Mouse (Mus musculus): ENCODE results near the gene Rc3h1. TPM values are rescaled to one million over a fixed set of nuclear protein-coding genes. Genes with fewer than 3 reads are reported as not detected.
A peak's percentile ranks its signal among the peaks of the same experiment; 100 is the strongest.
"Not testable (repeated sequence)": the region's sequence is repeated elsewhere in the genome, so short reads cannot be mapped to it uniquely, and the experiment has no call there.

Gene Rc3h1
- polyA plus RNA-seq (2015; fragmentation: Nextera tagmentation; extraction: Ambion mirVana): 8.3 and 8.7 TPM in 2 replicates

GRCm38 (mm10) chr1:160906057-160906557 lies at the start of gene Rc3h1:
Gene Rc3h1 (plus strand): TSS chr1:160906418.
- under 1% methylated on average over 39 of the region's 45 CpGs for WGBS
- peak within 1 kb of the TSS; percentile 97 for H3K9ac ChIP-seq
- H3K4me3 ChIP-seq: peak within 1 kb of the TSS; percentile 98

GRCm38 (mm10) chr1:160858132-160858531 lies 48.1 kb upstream of the Rc3h1 start:
- Histone ChIP-seq H3K36me3 (no peaks in the 10 kb centered on the region), H3K4me1 (no peaks in the 10 kb centered on the region), H3K4me2 (replicated peaks) (no peak overlapping the region), H3K9ac (no peak overlapping the region), H3K4me3 (no peak overlapping the region), H3K9me3 (no peaks in the 10 kb centered on the region), H3K27me3 (no peaks in the 10 kb centered on the region), H3K27ac (no peak overlapping the region)
- ATAC-seq (ENCODE audit: low FRiP score, low read depth): no peak
- 80% methylated on average over 3 of the region's 3 CpGs for WGBS

More at GRCm38 (mm10) chr1:160906057-160906557, at the start of gene Rc3h1:
- Histone ChIP-seq H3K27ac (peak within 1 kb of the TSS; percentile 90), H3K9me3 (no peaks in the 10 kb centered on the region), H3K4me2 (replicated peaks) (peak within 1 kb of the TSS; percentile 72), H3K4me1 (peaks cover 14% of the 10 kb centered on the region), H3K36me3 (no peaks in the 10 kb centered on the region), H3K27me3 (no peaks in the 10 kb centered on the region)
- peak; percentile 93 for ATAC-seq (ENCODE audit: low FRiP score, low read depth)

DNA sequence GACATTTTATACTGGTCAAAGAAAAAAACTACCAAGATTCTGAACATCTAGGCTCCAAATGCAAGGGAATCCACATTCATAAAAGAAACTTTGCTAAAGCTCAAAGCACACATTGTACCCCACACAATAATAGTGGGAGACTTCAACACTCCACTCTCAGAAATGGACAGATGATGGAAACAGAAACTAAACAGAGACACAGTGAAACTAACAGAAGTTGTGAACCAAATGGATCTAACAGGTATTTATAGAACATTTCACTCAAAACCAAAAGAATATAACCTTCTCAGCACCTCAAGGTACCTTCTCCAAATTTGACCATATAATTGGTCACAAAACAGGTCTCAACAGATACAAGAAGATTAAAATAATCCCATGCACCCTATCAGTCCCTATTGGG lies 46.3 kb upstream of the Rc3h1 start:
- not testable (repeated sequence) for ATAC-seq (ENCODE audit: low FRiP score, low read depth); H3K27me3 ChIP-seq; H3K9me3 ChIP-seq; H3K27ac ChIP-seq; H3K4me2 ChIP-seq (replicated peaks); H3K4me1 ChIP-seq; H3K9ac ChIP-seq; H3K4me3 ChIP-seq; H3K36me3 ChIP-seq

GRCm38 (mm10) chr1:160861142-160861541 lies 45.1 kb upstream of the Rc3h1 start:
- Histone ChIP-seq H3K9ac (no peak overlapping the region), H3K27me3 (no peaks in the 10 kb centered on the region), H3K4me1 (no peaks in the 10 kb centered on the region), H3K4me3 (no peak overlapping the region), H3K36me3 (no peaks in the 10 kb centered on the region), H3K27ac (no peak overlapping the region), H3K4me2 (replicated peaks) (no peak overlapping the region), H3K9me3 (no peaks in the 10 kb centered on the region)
- 90% methylated on average over 2 of the region's 2 CpGs for WGBS
- no peak for ATAC-seq (ENCODE audit: low FRiP score, low read depth)

- no peak for ATAC-seq (ENCODE audit: low FRiP score, low read depth)
- H3K9me3 ChIP-seq: no peaks in the 10 kb centered on the region
- no peaks in the 10 kb centered on the region for H3K27me3 ChIP-seq
- no peak overlapping the region for H3K4me2 ChIP-seq (replicated peaks)
- H3K4me3 ChIP-seq: no peak overlapping the region
- no peaks in the 10 kb centered on the region for H3K4me1 ChIP-seq
- H3K36me3 ChIP-seq: no peaks in the 10 kb centered on the region
- 75% methylated on average over 1 of the region's 1 CpGs for WGBS
- no peak overlapping the region for H3K9ac ChIP-seq
- H3K27ac ChIP-seq: no peak overlapping the region
Measured at GRCm38 (mm10) chr1:160861632-160862031, 44.6 kb upstream of the Rc3h1 start.

DNA sequence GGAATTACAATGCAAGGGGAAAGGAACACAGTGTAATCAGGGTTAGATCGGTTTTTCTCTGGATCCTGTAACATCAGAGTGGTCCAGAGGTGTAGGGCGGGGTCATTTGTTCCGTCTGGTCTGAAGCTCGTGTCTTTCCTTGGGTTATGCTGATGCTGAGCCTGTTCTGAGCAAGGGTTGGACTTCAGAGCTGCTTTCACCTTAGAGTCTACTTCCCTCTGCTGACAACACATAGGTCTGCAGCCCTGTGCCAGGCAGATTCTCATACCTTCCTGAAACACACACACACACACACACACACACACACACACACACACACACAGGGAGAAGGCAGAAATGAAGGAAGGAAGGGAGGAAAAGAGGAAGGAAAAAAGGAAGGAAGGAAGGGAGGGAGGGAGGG lies 43.2 kb upstream of the Rc3h1 start:
- H3K4me2 ChIP-seq (replicated peaks): no peak overlapping the region
- no peaks in the 10 kb centered on the region for H3K27me3 ChIP-seq
- no peak overlapping the region for H3K4me3 ChIP-seq
- H3K9me3 ChIP-seq: no peaks in the 10 kb centered on the region
- 62% methylated on average over 4 of the region's 4 CpGs for WGBS
- ATAC-seq (ENCODE audit: low FRiP score, low read depth): no peak
- no peaks in the 10 kb centered on the region for H3K4me1 ChIP-seq
- H3K36me3 ChIP-seq: no peaks in the 10 kb centered on the region
- no peak overlapping the region for H3K9ac ChIP-seq
- H3K27ac ChIP-seq: no peak overlapping the region

GRCm38 (mm10) chr1:160874757-160875156 lies 31.5 kb upstream of the Rc3h1 start:
- Histone ChIP-seq H3K4me3 (no peak overlapping the region), H3K27me3 (no peaks in the 10 kb centered on the region), H3K27ac (no peak overlapping the region), H3K4me2 (replicated peaks) (no peak overlapping the region), H3K9ac (no peak overlapping the region), H3K36me3 (no peaks in the 10 kb centered on the region), H3K4me1 (no peaks in the 10 kb centered on the region), H3K9me3 (no peaks in the 10 kb centered on the region)
- ATAC-seq (ENCODE audit: low FRiP score, low read depth): no peak
- WGBS: 80% methylated on average over 1 of the region's 1 CpGs

GRCm38 (mm10) chr1:160876968-160877367 lies 29.2 kb upstream of the Rc3h1 start:
- Histone ChIP-seq H3K27me3 (no peaks in the 10 kb centered on the region), H3K4me3 (no peak overlapping the region), H3K4me2 (replicated peaks) (no peak overlapping the region), H3K27ac (no peak overlapping the region), H3K4me1 (no peaks in the 10 kb centered on the region), H3K36me3 (no peaks in the 10 kb centered on the region), H3K9ac (no peak overlapping the region), H3K9me3 (no peaks in the 10 kb centered on the region)
- ATAC-seq (ENCODE audit: low FRiP score, low read depth): no peak
- 90% methylated on average over 4 of the region's 4 CpGs for WGBS

DNA sequence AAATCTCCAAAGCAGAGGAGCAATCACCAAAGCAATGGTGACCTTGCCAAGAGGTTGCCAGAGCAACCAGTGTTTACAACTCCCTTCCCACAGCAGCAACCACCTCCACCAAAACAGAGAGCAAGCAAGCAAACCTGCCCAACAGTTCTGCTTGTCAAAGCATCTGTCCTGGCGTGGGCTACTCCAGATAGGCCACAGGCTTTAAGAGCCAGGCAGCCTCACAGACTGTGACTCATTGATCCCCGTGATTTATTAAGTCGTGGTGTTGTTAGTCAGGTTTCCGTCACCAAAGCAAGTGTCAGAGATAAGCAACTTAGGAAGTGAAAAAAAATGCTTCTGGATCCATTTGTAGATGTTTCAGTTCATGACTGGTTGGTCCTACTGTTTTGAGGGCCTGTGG lies 27.7 kb upstream of the Rc3h1 start:
- Histone ChIP-seq H3K4me1 (no peaks in the 10 kb centered on the region), H3K4me2 (replicated peaks) (no peak overlapping the region), H3K9ac (no peak overlapping the region), H3K4me3 (no peak overlapping the region), H3K36me3 (no peaks in the 10 kb centered on the region), H3K27me3 (no peaks in the 10 kb centered on the region), H3K27ac (no peak overlapping the region), H3K9me3 (no peaks in the 10 kb centered on the region)
- no peak for ATAC-seq (ENCODE audit: low FRiP score, low read depth)
- 47% methylated on average over 4 of the region's 4 CpGs for WGBS

DNA sequence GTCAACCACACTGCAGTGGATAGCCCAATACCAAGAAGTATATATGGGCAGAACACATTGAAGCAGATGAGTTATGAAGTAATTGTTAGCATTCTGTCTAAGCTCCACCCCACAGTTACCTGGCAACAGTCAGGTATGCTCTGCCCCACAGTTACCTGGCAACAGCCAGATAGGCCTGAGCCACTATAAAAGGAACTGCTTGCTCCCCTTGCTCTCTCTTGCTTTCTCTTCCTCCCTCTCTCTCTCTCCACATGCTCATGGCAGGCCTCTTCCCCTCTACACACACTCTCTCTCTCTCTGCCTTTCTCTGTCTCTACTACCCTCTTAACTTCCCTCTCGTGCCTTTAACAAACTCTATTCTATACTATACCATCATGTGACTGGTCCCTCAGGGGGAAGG lies 24.8 kb upstream of the Rc3h1 start:
- H3K27me3 ChIP-seq; H3K4me2 ChIP-seq (replicated peaks); ATAC-seq (ENCODE audit: low FRiP score, low read depth); H3K27ac ChIP-seq; H3K9ac ChIP-seq; H3K36me3 ChIP-seq; H3K9me3 ChIP-seq; H3K4me1 ChIP-seq; H3K4me3 ChIP-seq: not testable (repeated sequence)
- WGBS: 78% methylated on average over 1 of the region's 1 CpGs

GRCm38 (mm10) chr1:160881968-160882367 lies 24.2 kb upstream of the Rc3h1 start:
- Histone ChIP-seq H3K9me3 (no peaks in the 10 kb centered on the region), H3K4me1 (no peaks in the 10 kb centered on the region), H3K4me3 (no peak overlapping the region), H3K27ac (no peak overlapping the region), H3K36me3 (no peaks in the 10 kb centered on the region), H3K27me3 (no peaks in the 10 kb centered on the region), H3K9ac (no peak overlapping the region), H3K4me2 (replicated peaks) (no peak overlapping the region)
- ATAC-seq (ENCODE audit: low FRiP score, low read depth): no peak
- 68% methylated on average over 3 of the region's 3 CpGs for WGBS

DNA sequence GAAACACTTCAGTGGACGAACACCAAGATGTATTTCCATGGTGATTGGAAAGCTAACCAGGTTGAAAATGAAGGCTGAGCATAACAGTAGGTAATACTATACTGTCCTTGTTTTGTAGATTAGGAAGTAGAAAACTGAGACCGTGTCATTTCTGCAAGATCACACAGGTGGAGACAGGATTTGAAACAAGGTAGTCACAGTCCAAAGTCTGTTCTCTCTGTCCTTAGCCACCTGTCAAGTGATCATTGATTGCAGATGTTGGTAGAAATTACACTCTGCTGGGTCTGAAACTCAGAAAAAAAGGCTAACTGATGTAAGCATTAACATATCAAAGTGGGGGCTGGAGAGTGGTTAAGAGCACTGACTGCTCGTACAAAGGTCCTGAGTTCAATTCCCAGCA lies 21.9 kb upstream of the Rc3h1 start:
- no peak overlapping the region for H3K27ac ChIP-seq
- H3K9me3 ChIP-seq: no peaks in the 10 kb centered on the region
- no peaks in the 10 kb centered on the region for H3K4me1 ChIP-seq
- whole genome bisulfite sequencing: 76% methylated on average over 3 of the region's 3 CpGs
- no peak for ATAC-seq (ENCODE audit: low FRiP score, low read depth)
- H3K36me3 ChIP-seq: no peaks in the 10 kb centered on the region
- no peak overlapping the region for H3K4me3 ChIP-seq
- H3K4me2 ChIP-seq (replicated peaks): no peak overlapping the region
- no peak overlapping the region for H3K9ac ChIP-seq
- no peaks in the 10 kb centered on the region for H3K27me3 ChIP-seq

DNA sequence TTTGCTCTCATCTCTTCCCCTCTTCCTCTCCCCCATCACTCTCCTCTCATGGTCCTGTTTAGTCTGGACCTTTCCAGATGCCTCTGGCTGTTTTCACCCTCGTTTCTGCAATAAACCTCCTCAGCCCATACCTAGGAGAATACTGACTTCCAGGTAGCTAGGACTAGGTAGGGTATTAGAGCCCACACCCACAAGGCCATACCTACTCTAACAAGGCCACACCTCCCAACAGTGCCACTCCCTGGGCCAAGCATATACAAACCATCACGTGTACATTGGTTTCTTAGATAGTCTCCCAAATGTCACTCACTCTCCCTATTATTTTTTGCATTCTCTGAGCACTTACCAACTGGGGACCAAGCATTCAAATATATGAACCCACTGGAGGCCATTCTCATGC lies 21.2 kb upstream of the Rc3h1 start:
- no peak overlapping the region for H3K4me2 ChIP-seq (replicated peaks)
- no peaks in the 10 kb centered on the region for H3K36me3 ChIP-seq
- no peaks in the 10 kb centered on the region for H3K4me1 ChIP-seq
- no peak for ATAC-seq (ENCODE audit: low FRiP score, low read depth)
- no peak overlapping the region for H3K4me3 ChIP-seq
- H3K9ac ChIP-seq: no peak overlapping the region
- WGBS: 59% methylated on average over 2 of the region's 2 CpGs
- H3K27me3 ChIP-seq: no peaks in the 10 kb centered on the region
- H3K9me3 ChIP-seq: no peaks in the 10 kb centered on the region
- no peak overlapping the region for H3K27ac ChIP-seq

All from limb, embryonic 13.5 days (tissue).